Mouse (Mus musculus) thymus, postnatal 10 days (tissue): Measurements from ENCODE around the gene Olfr1466.

Experiments
- DNase-seq, 2 experiments: peaks; one replicate each; pipeline ENCODE4 v3.0.0; 2021; ENCODE audit warnings: low spot score in 2 of 2

The Olfr1466 gene

GRCm38 (mm10) chr19:13338562-13338961 lies at the start of gene Olfr1466:
TSS of gene Olfr1466 (plus strand) at chr19:13338862.
- no peak for DNase-seq

DNA sequence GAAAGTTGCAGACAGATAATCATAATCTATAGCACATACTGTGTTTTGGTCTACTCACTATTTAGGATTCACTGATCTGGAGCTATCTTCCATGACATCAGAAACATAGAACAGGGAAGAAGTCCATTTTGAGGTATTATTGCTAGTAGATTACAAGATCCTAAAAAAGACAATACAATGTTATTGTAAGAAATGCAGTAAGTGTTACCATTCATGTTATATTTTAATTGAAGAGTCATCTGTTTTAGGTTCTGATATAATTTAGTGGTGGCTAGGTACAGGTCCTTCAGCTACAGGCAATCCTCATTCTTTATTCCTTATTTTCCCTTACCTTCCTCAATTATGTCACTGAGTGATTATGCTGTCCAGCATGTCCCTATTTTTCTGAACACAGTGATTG lies 23.2 kb upstream of the Olfr1466 start, which contains the start of gene Olfr1465:
TSS of gene Olfr1465 (minus strand) at position 101 of the 400 bp plus-strand sequence.
- no peak for DNase-seq

GRCm38 (mm10) chr19:13361936-13362335 lies 23.3 kb downstream of the Olfr1466 start, which contains the start of gene Olfr1467:
TSS of gene Olfr1467 (plus strand) at chr19:13362236.
- no peak for DNase-seq
